Mouse (Mus musculus) hindbrain, embryonic 11.5 days (tissue): ENCODE data around the gene Nkiras2. TPM values are rescaled to one million over a fixed set of nuclear protein-coding genes. Genes with fewer than 3 reads are reported as not detected.
"Not testable (repeated sequence)": the region's sequence is repeated elsewhere in the genome, so short reads cannot be mapped to it uniquely, and the experiment has no call there.

ENCODE experiments used
- ATAC-seq: fragments of 200-750 bp; cut with Nextera tagmentation; 2 replicates; pipeline ENCODE4 v1.8.0; 2017; ENCODE audit warnings: mild to moderate bottlenecking, moderate TSS enrichment, moderate library complexity; ENCODE audit not compliant: low FRiP score
- DNase-seq: peaks from one replicate; pipeline ENCODE4 v3.0.0-alpha.2; 2015; ENCODE audit warnings: low spot score
- H3K27ac ChIP-seq: fragments of 300-500 bp; sonication (generic); 2 replicates; pipeline ENCODE4 v1.5.1; 2014; ENCODE audit warnings: mild to moderate bottlenecking, low read depth, low read length
- H3K27me3 ChIP-seq: fragments of 300-500 bp; sonication (generic); 2 replicates; pipeline ENCODE4 v1.6.1; 2014; ENCODE audit warnings: mild to moderate bottlenecking, low read length, moderate library complexity, mixed read lengths; ENCODE audit not compliant: control insufficient read depth, insufficient read depth
- H3K36me3 ChIP-seq: fragments of 300-500 bp; sonication (generic); 2 replicates; pipeline ENCODE4 v1.6.1; 2014; ENCODE audit warnings: mild to moderate bottlenecking, low read length, moderate library complexity, mixed read lengths; ENCODE audit not compliant: control insufficient read depth, insufficient read depth
- H3K4me1 ChIP-seq: fragments of 300-500 bp; sonication (generic); replicated peaks from 2 replicates; pipeline ENCODE4 v1.6.1; 2014; ENCODE audit warnings: low read length, mixed read lengths; ENCODE audit not compliant: control insufficient read depth, insufficient read depth
- H3K4me2 ChIP-seq: fragments of 300-500 bp; sonication (generic); replicated peaks from 2 replicates; pipeline ENCODE4 v1.6.1; 2014; ENCODE audit warnings: mild to moderate bottlenecking, low read depth, low read length
- H3K4me3 ChIP-seq: fragments of 300-500 bp; sonication (generic); 2 replicates; pipeline ENCODE4 v1.5.1; 2014; ENCODE audit warnings: low read depth, low read length
- H3K9ac ChIP-seq: fragments of 300-500 bp; sonication (generic); 2 replicates; pipeline ENCODE4 v1.6.1; 2014; ENCODE audit warnings: low read depth, low read length
- H3K9me3 ChIP-seq: fragments of 300-500 bp; sonication (generic); 2 replicates; pipeline ENCODE4 v1.6.1; 2016; ENCODE audit warnings: low read length; ENCODE audit not compliant: control insufficient read depth
- WGBS: fragments of 180-500 bp; shearing (Covaris S2); extraction: QIAGEN DNeasy Blood & Tissue Kit; methylation state at CpG from one replicate; pipeline ENCODE4 v1.1.7; 2014; 5-methylcytosine and 5-hydroxymethylcytosine counted together
- polyA plus RNA-seq: library from polyadenylated mRNA; unstranded; fragments of >200 nt; fragmentation: Nextera tagmentation; extraction: Ambion mirVana; gene quantifications from 2 replicates; pipeline ENCODE4 v1.2.1, GENCODE M21; 2014

Gene Nkiras2
- polyA plus RNA-seq, 1 experiment from 2014 or later: 109 TPM

GRCm38 (mm10) chr11:100634530-100634929 is 15.5 kb downstream of the Nkiras2 start:
- H3K9me3 ChIP-seq: no peaks in the 10 kb centered on the region
- no peak for DNase-seq
- H3K27ac ChIP-seq: no peak overlapping the region
- no peaks in the 10 kb centered on the region for H3K36me3 ChIP-seq
- no peak overlapping the region for H3K4me3 ChIP-seq
- WGBS: 69% methylated on average over 7 of the region's 7 CpGs
- ATAC-seq: no peak
- no peak overlapping the region for H3K9ac ChIP-seq
- H3K27me3 ChIP-seq: no peaks in the 10 kb centered on the region; the same call in 1 of the 2 replicates
- no peak overlapping the region for H3K4me2 ChIP-seq
- H3K4me1 ChIP-seq: no peaks in the 10 kb centered on the region

DNA sequence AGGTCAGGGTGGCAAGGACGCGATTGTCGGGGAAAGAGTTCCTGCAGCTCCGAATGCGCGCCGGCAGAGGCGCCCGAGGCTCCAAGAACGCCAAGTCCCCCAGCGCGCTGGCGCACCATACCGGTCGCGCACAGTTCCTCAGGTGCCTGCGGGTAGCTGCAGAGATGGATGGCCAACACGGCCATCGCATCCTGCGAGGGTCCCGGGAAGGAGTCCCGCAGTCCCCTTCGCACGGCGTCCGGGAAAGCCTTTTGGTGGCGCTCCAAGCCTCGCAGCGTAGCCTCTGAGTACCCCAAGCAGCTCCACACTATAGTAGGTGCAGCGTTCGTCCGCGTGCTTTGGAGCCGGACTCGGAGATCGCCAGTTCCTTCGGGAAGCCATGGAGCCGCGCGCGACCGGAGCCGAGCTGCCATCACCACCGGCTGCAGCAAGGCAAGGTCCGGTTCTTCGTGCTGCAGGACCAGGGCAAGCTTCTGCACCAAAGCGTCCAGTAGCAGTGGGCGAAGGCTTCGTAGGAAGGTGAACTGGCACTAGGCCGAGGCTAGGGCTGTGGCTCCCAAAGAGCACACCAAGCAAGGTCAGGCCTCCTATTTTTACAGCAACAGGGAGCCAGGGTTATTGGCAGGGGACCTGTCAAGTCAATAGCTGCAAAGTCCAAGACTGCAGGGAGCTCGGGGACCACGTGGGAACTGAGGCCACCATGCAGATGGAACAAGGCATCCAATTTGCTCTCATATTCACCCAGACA is 21.3 kb downstream of the Nkiras2 start:
- WGBS: 8% methylated on average over 52 of the region's 52 CpGs
- Histone ChIP-seq H3K9me3 (no peaks in the 10 kb centered on the region), H3K4me2 (peak overlapping the region; percentile 76), H3K4me3 (peak overlapping the region; percentile 31), H3K9ac (peak overlapping the region; percentile 40; the same call in 1 of the 2 replicates), H3K36me3 (no peaks in the 10 kb centered on the region), H3K27me3 (peaks cover 14% of the 10 kb centered on the region), H3K4me1 (peaks cover 4% of the 10 kb centered on the region; the same call in 1 of the 2 replicates), H3K27ac (no peak overlapping the region)
- DNase-seq (peak; percentile 71), ATAC-seq (0 out of 2 replicates have a peak, but pooled peaks have one; percentile 17)

DNA sequence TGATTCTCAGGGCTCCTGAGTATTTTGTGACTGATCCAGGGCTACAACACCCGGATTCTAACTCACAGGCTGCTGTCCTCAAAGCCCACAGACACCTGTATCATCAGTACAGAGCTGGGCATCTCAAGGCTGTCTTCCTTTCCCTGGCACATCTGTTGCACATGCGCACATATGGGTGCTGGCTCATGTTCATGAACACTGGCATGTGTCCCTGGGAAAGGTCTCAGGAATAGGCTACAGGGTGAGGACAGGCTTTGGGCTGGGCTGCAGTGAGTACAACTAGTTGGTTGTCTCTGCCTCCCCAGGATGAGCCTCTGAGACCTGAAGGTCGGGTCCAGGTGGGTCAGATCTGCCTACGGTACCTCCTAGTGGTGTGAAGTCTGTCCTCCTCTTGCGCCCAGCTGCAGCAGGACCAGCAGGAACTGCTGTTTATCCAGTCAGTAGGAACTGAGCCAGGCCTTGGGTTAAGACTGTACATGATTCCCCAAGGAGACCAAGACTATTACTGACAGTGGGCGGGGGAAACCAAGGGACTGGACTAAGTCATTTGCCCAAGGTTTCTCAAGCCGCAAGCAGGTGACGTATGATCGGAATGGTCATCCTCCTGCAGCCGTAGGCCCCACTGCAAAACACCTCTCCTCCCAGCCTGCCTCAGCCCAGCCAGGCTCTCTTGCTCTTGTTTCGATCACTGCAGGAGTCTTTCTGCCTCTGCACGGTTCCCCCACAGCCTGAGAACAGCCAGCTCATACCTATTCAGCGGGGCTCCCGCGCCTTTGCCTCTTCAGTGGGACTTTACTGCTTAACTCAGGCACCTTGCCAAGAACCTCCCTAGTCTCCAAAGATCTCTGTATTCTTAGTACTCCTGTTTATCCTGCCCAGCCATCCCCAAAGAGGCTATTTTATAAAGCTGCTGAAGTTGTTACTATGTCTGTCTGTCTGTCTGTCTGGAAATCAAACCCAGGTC is 24.9 kb downstream of the Nkiras2 start:
- Histone ChIP-seq H3K9ac (no peak overlapping the region), H3K4me2 (no peak overlapping the region), H3K27me3 (peaks cover 14% of the 10 kb centered on the region), H3K4me3 (no peak overlapping the region), H3K36me3 (no peaks in the 10 kb centered on the region), H3K4me1 (peaks cover 4% of the 10 kb centered on the region; the same call in 1 of the 2 replicates), H3K27ac (no peak overlapping the region), H3K9me3 (no peaks in the 10 kb centered on the region)
- DNase-seq (no peak), ATAC-seq (no peak)
- WGBS: 70% methylated on average over 15 of the region's 15 CpGs

DNA sequence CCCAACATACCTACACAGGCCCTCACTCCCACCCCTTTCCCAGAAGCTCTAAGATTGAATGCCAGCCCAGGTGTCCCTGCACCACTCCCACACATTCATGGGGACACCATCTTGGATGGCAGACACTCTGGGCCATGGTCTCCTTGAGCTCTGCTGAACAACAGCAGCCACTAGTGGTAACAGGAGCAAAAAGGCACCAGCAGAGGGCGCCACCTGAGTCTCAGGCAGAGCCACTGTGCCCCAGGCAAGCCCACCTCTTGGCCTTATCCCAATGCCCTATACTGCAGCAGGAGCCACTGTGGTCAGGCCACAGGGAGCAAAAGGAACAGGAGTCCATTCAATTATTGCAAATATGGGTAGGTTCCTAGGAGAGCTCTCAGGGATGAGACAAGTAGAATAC is 27.2 kb downstream of the Nkiras2 start:
- Histone ChIP-seq H3K4me2 (no peak overlapping the region), H3K9me3 (no peaks in the 10 kb centered on the region), H3K9ac (no peak overlapping the region), H3K27me3 (0 out of 2 replicates have a peak, but pooled peaks cover 3% of the 10 kb centered on the region), H3K27ac (no peak overlapping the region), H3K4me1 (no peaks in the 10 kb centered on the region), H3K36me3 (no peaks in the 10 kb centered on the region), H3K4me3 (no peak overlapping the region)
- DNase-seq: peak; percentile 72
- 13% methylated on average over 1 of the region's 1 CpGs for WGBS
- ATAC-seq: no peak

- 92% methylated on average over 8 of the region's 8 CpGs for WGBS
- Histone ChIP-seq H3K9me3 (no peaks in the 10 kb centered on the region), H3K4me3 (no peak overlapping the region), H3K4me2 (no peak overlapping the region), H3K27me3 (0 out of 2 replicates have a peak, but pooled peaks cover 3% of the 10 kb centered on the region), H3K36me3 (no peaks in the 10 kb centered on the region), H3K4me1 (no peaks in the 10 kb centered on the region), H3K27ac (no peak overlapping the region), H3K9ac (no peak overlapping the region)
- ATAC-seq (no peak), DNase-seq (no peak)
Measured at GRCm38 (mm10) chr11:100648405-100648804, 29.4 kb downstream of the Nkiras2 start.

DNA sequence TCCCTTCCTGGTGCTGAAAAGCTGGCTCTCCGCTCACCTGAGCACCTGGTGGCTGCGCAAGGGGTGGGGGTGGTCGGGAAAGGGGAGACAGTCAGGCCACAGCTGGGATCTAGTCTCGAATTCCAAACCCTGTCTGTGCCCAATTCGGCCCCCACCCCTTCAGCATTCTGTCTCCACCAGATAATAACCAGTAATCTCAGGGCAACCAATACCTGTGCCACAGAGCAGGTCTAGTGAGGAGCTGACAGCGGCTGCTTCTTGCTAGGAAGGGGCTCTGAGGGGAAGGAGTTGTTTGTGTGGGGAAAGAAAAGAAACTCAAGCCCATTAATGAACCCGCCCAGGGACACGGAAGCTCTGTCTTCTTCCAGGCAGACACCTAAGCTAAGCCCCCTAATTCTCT is 32.2 kb downstream of the Nkiras2 start:
- H3K4me1 ChIP-seq: no peaks in the 10 kb centered on the region
- H3K27ac ChIP-seq: no peak overlapping the region
- no peaks in the 10 kb centered on the region for H3K36me3 ChIP-seq
- 25% methylated on average over 8 of the region's 8 CpGs for WGBS
- ATAC-seq (no peak), DNase-seq (no peak)
- H3K27me3 ChIP-seq: 0 out of 2 replicates have a peak, but pooled peaks cover 3% of the 10 kb centered on the region
- no peak overlapping the region for H3K4me2 ChIP-seq
- H3K4me3 ChIP-seq: no peak overlapping the region
- H3K9ac ChIP-seq: no peak overlapping the region
- H3K9me3 ChIP-seq: no peaks in the 10 kb centered on the region

DNA sequence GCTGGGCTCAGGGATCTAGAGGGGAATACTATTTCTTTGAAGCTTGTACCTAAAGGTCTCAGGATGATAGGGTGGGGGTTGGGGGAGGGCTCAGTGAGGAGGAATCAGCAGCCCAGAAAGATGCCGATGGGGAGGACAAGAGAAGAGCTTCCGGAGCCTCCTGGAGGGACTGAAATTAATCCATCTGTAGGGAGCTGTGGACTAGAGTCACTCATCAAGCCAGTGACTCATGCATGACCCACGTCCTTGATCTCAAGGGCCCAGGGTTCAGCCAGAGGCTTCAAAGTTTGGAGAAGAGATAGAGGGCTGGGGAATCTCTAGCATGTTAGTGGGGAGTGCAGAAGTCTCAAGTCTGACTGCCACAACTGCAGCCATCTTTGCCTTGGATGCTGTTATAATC is 32.7 kb downstream of the Nkiras2 start:
- DNase-seq (no peak), ATAC-seq (no peak)
- H3K27ac ChIP-seq: no peak overlapping the region
- H3K9ac ChIP-seq: no peak overlapping the region
- no peaks in the 10 kb centered on the region for H3K4me1 ChIP-seq
- no peak overlapping the region for H3K4me2 ChIP-seq
- H3K9me3 ChIP-seq: no peaks in the 10 kb centered on the region
- 0 out of 2 replicates have a peak, but pooled peaks cover 3% of the 10 kb centered on the region for H3K27me3 ChIP-seq
- no peak overlapping the region for H3K4me3 ChIP-seq
- H3K36me3 ChIP-seq: no peaks in the 10 kb centered on the region
- WGBS: 28% methylated on average over 3 of the region's 3 CpGs

DNA sequence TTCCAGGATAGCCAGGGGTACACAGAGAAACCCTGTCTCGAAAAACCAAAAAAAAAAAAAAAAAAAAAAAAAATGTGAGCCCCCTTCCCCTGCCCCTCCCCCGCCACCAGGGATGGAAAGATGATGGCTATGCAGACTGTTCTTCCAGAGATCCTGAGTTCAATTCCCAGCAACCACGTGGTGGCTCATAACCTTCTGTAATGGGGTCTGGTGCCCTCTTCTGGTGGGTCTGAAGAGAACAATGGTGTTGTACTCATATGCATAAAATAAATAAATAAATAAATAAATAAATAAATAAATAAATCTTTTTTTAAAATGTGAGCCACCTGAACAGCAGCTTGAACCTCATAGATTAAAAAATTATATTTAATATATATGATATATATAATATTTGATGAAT is 36.5 kb downstream of the Nkiras2 start:
- 57% methylated on average over 2 of the region's 3 CpGs for WGBS
- peak; percentile 32 for DNase-seq
- not testable (repeated sequence) for H3K4me2 ChIP-seq, H3K4me3 ChIP-seq, H3K4me1 ChIP-seq, H3K9me3 ChIP-seq, H3K27ac ChIP-seq, H3K9ac ChIP-seq, H3K27me3 ChIP-seq, H3K36me3 ChIP-seq, ATAC-seq
